Mouse (Mus musculus) kidney, embryonic 14.5 days (tissue): ENCODE data around the gene AI481877. TPM values are rescaled to one million over a fixed set of nuclear protein-coding genes. Genes with fewer than 3 reads are reported as not detected.

ENCODE experiments used
- ATAC-seq: fragments of 200-750 bp; cut with Nextera tagmentation; 2 replicates; pipeline ENCODE4 v1.8.0; 2017; ENCODE audit warnings: moderate number of reproducible peaks, mild to moderate bottlenecking, moderate TSS enrichment, moderate library complexity; ENCODE audit not compliant: low FRiP score, low TSS enrichment
- H3K27ac ChIP-seq: fragments of 300-500 bp; sonication (generic); 2 replicates; pipeline ENCODE4 v1.5.1; 2014; ENCODE audit warnings: low read depth, mild to moderate bottlenecking, low read length, moderate library complexity, mixed read lengths
- H3K27me3 ChIP-seq: fragments of 300-500 bp; sonication (generic); 2 replicates; pipeline ENCODE4 v1.6.1; 2014; ENCODE audit warnings: mild to moderate bottlenecking, low read length; ENCODE audit not compliant: control insufficient read depth, insufficient read depth
- H3K36me3 ChIP-seq: fragments of 300-500 bp; sonication (generic); 2 replicates; pipeline ENCODE4 v1.6.1; 2014; ENCODE audit warnings: low read length, mixed read lengths; ENCODE audit not compliant: control insufficient read depth, insufficient read depth
- H3K4me1 ChIP-seq: fragments of 300-500 bp; sonication (generic); 2 replicates; pipeline ENCODE4 v1.6.1; 2014; ENCODE audit warnings: low read length, mixed read lengths; ENCODE audit not compliant: control insufficient read depth, insufficient read depth
- H3K4me2 ChIP-seq: fragments of 300-500 bp; sonication (generic); replicated peaks from 2 replicates; pipeline ENCODE4 v1.6.1; 2014; ENCODE audit warnings: low read depth, mild to moderate bottlenecking, low read length
- H3K4me3 ChIP-seq: fragments of 300-500 bp; sonication (generic); 2 replicates; pipeline ENCODE4 v1.5.1; 2014; ENCODE audit warnings: mild to moderate bottlenecking, low read length
- H3K9ac ChIP-seq: fragments of 300-500 bp; sonication (generic); 2 replicates; pipeline ENCODE4 v1.6.1; 2014; ENCODE audit warnings: low read depth, mild to moderate bottlenecking, low read length, moderate library complexity
- H3K9me3 ChIP-seq: fragments of 300-500 bp; sonication (generic); 2 replicates; pipeline ENCODE4 v1.6.1; 2016; ENCODE audit warnings: low read length; ENCODE audit not compliant: control insufficient read depth
- WGBS: fragments of 180-500 bp; shearing (Covaris S2); extraction: QIAGEN DNeasy Blood & Tissue Kit; methylation state at CpG from one replicate; pipeline ENCODE4 v1.1.7; 2014; 5-methylcytosine and 5-hydroxymethylcytosine counted together
- polyA plus RNA-seq: library from polyadenylated mRNA; unstranded; fragments of >200 nt; fragmentation: Nextera tagmentation; extraction: Ambion mirVana; gene quantifications from 2 replicates; pipeline ENCODE4 v1.2.1, GENCODE M21; 2014

Gene AI481877
- polyA plus RNA-seq, 1 experiment from 2014 or later: not detected

DNA sequence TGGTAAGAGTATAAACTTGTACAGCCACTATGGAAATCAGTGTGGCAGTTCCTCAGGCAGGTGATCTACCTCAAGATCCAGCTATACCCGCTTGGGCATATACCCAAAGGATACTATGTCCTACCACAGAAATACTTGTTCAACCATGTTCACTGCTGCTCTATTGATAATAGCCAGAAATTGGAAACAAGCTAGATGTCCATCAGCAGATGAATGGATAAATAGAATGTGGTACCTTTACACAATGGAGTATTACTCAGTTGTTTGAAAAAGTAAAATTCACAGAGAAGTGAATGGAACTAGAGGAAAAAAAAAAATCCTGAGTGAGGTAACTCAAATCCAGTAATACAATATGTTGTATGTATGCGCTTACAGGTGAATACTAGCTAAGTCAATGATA, 34.6 kb downstream of the AI481877 start:
- H3K36me3 ChIP-seq: no peaks in the 10 kb centered on the region
- no peak for ATAC-seq
- no peak overlapping the region for H3K27ac ChIP-seq
- H3K9me3 ChIP-seq: no peaks in the 10 kb centered on the region
- H3K27me3 ChIP-seq: no peaks in the 10 kb centered on the region
- no peaks in the 10 kb centered on the region for H3K4me1 ChIP-seq
- H3K9ac ChIP-seq: no peak overlapping the region
- H3K4me2 ChIP-seq: no peak overlapping the region
- H3K4me3 ChIP-seq: no peak overlapping the region
- WGBS: 91% methylated on average over 2 of the region's 2 CpGs

DNA sequence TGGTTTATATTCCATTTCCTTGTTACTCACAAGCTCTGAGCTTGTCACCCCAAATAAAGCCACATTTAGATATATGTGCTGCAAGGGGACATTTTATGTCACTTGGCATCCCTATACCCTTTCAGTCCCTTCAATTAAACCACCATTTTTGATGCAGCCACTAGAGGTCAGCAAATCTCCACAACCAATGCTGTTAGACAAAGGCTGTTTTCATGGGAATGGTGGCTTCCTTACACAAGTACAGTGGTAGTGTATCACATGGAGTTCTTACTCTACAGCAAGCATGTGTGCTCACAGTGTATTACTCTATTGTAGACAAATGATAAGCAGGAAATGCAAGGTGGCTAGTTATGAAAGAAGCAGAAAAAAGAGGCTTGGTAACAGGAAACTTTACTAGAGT, 42.4 kb downstream of the AI481877 start:
- H3K4me2 ChIP-seq: no peak overlapping the region
- H3K4me1 ChIP-seq: no peaks in the 10 kb centered on the region
- ATAC-seq: peak; percentile 81
- no peaks in the 10 kb centered on the region for H3K27me3 ChIP-seq
- no peak overlapping the region for H3K9ac ChIP-seq
- no peak overlapping the region for H3K27ac ChIP-seq
- H3K36me3 ChIP-seq: no peaks in the 10 kb centered on the region
- no peaks in the 10 kb centered on the region for H3K9me3 ChIP-seq
- H3K4me3 ChIP-seq: no peak overlapping the region

GRCm38 (mm10) chr4:59089391-59089790, 49.4 kb downstream of the AI481877 start:
- Histone ChIP-seq H3K27ac (no peak overlapping the region), H3K4me3 (no peak overlapping the region), H3K27me3 (no peaks in the 10 kb centered on the region), H3K9ac (no peak overlapping the region), H3K4me1 (no peaks in the 10 kb centered on the region), H3K9me3 (no peaks in the 10 kb centered on the region), H3K36me3 (no peaks in the 10 kb centered on the region), H3K4me2 (no peak overlapping the region)
- no peak for ATAC-seq
- WGBS: 46% methylated on average over 1 of the region's 1 CpGs

- H3K4me1 ChIP-seq: no peaks in the 10 kb centered on the region
- H3K27me3 ChIP-seq: no peaks in the 10 kb centered on the region
- 79% methylated on average over 2 of the region's 2 CpGs for WGBS
Observed at GRCm38 (mm10) chr4:59083430-59083829, 55.4 kb downstream of the AI481877 start.

DNA sequence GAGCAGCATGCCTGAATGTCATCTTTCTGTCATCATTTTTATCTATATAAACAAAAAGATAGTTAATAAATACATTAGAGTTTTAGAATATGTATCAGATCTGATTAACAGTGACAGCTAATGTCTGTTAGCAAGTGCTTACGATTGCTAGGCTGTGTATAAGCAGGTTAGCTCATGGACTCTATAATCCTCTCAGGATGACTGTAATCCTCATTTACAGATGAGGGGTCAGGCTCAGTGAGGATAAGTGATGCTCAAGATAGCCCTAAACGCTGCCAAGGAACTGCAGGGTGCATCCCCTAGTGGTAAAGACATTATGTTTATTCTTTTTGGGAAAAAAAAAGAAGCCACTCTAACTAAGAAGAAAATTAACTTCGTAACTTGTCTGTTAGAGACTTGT, 69.5 kb downstream of the AI481877 start:
- Histone ChIP-seq H3K4me1 (no peaks in the 10 kb centered on the region), H3K27me3 (no peaks in the 10 kb centered on the region), H3K9me3 (no peaks in the 10 kb centered on the region), H3K27ac (no peak overlapping the region), H3K9ac (no peak overlapping the region), H3K36me3 (no peaks in the 10 kb centered on the region), H3K4me2 (no peak overlapping the region), H3K4me3 (no peak overlapping the region)
- WGBS: 64% methylated on average over 3 of the region's 3 CpGs
- ATAC-seq: no peak

More at GRCm38 (mm10) chr4:59083430-59083829, 55.4 kb downstream of the AI481877 start:
- H3K9ac ChIP-seq: no peak overlapping the region
- H3K4me3 ChIP-seq: no peak overlapping the region
- H3K27ac ChIP-seq: no peak overlapping the region
- no peak overlapping the region for H3K4me2 ChIP-seq
- ATAC-seq: no peak
- H3K36me3 ChIP-seq: no peaks in the 10 kb centered on the region
- no peaks in the 10 kb centered on the region for H3K9me3 ChIP-seq

DNA sequence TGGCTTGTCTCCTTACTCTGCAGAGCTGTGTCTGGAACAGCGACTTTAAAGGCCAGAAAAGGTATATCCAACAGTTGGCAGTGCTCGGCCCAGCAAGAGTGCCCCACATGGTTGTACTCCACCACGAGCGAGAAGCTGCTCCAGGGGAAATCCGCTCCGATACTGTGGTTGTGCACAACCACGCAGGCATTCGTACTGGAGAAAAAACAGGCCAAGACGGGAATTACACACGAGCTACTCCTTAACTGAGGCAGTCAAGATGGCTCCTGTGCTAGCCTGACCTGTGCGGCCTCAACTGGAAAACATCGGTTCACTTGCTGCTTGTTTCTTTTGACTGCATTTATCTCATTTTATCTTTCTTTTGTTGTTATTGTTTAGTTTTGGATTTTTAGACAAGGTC, 76.3 kb downstream of the AI481877 start:
- H3K9ac ChIP-seq: no peak overlapping the region
- H3K36me3 ChIP-seq: no peaks in the 10 kb centered on the region
- no peak overlapping the region for H3K4me3 ChIP-seq
- no peaks in the 10 kb centered on the region for H3K9me3 ChIP-seq
- WGBS: 74% methylated on average over 12 of the region's 12 CpGs
- no peak overlapping the region for H3K27ac ChIP-seq
- ATAC-seq: no peak
- no peak overlapping the region for H3K4me2 ChIP-seq
- no peaks in the 10 kb centered on the region for H3K27me3 ChIP-seq
- H3K4me1 ChIP-seq: no peaks in the 10 kb centered on the region

- H3K4me3 ChIP-seq: no peak overlapping the region
- no peaks in the 10 kb centered on the region for H3K9me3 ChIP-seq
- H3K27me3 ChIP-seq: no peaks in the 10 kb centered on the region
- WGBS: 84% methylated on average over 3 of the region's 3 CpGs
- no peak overlapping the region for H3K9ac ChIP-seq
- H3K27ac ChIP-seq: no peak overlapping the region
- no peak overlapping the region for H3K4me2 ChIP-seq
- no peak for ATAC-seq
- H3K4me1 ChIP-seq: no peaks in the 10 kb centered on the region
- no peaks in the 10 kb centered on the region for H3K36me3 ChIP-seq
Observed at GRCm38 (mm10) chr4:59057929-59058328, 80.9 kb downstream of the AI481877 start.

- WGBS: 86% methylated on average over 1 of the region's 1 CpGs
- no peaks in the 10 kb centered on the region for H3K4me1 ChIP-seq
- no peaks in the 10 kb centered on the region for H3K27me3 ChIP-seq
- no peaks in the 10 kb centered on the region for H3K9me3 ChIP-seq
- ATAC-seq: no peak
- H3K9ac ChIP-seq: no peak overlapping the region
- H3K4me2 ChIP-seq: no peak overlapping the region
- no peaks in the 10 kb centered on the region for H3K36me3 ChIP-seq
- no peak overlapping the region for H3K4me3 ChIP-seq
- no peak overlapping the region for H3K27ac ChIP-seq
Observed at GRCm38 (mm10) chr4:59051081-59051480, 87.7 kb downstream of the AI481877 start.

DNA sequence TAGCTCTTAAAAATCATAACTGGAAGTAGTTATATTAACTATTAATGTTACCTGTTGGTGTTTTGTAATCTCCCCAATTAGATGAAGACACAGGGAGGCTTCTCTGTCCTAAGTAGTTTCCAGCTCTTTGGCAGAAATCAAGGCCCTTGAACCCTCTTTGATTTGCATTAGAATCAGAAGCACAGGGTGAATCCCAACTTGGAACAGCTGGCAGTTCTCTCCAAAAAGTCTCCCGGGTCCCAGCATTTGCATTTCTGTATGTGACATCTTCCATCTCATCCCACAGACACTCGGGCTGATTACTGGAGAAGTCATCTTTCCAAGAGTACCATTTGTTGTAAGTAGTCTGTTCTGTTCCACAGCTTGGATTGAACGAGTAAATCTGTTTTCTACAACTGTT, 91.6 kb downstream of the AI481877 start:
- Histone ChIP-seq H3K4me1 (no peaks in the 10 kb centered on the region), H3K9me3 (no peaks in the 10 kb centered on the region), H3K36me3 (no peaks in the 10 kb centered on the region), H3K9ac (no peak overlapping the region), H3K27ac (no peak overlapping the region), H3K27me3 (no peaks in the 10 kb centered on the region), H3K4me2 (no peak overlapping the region), H3K4me3 (no peak overlapping the region)
- WGBS: 30% methylated on average over 3 of the region's 3 CpGs
- ATAC-seq: no peak

GRCm38 (mm10) chr4:59043891-59044290, 94.9 kb downstream of the AI481877 start:
- no peaks in the 10 kb centered on the region for H3K27me3 ChIP-seq
- ATAC-seq: no peak
- no peak overlapping the region for H3K4me2 ChIP-seq
- H3K36me3 ChIP-seq: peaks cover 4% of the 10 kb centered on the region; the same call in 1 of the 2 replicates
- WGBS: 88% methylated on average over 6 of the region's 6 CpGs
- no peak overlapping the region for H3K4me3 ChIP-seq
- H3K4me1 ChIP-seq: no peaks in the 10 kb centered on the region
- H3K9me3 ChIP-seq: no peaks in the 10 kb centered on the region
- H3K9ac ChIP-seq: no peak overlapping the region
- H3K27ac ChIP-seq: no peak overlapping the region
